Mouse (Mus musculus) E14TG2a.4 (cell line): ENCODE results near the gene Olfm2.

Source experiments
- CTCF ChIP-seq: conservative IDR thresholded peaks from 2 replicates; pipeline ENCODE4 v1.5.1; 2014; ENCODE audit warnings: low read length
- POU5F1 ChIP-seq: IDR thresholded peaks from 2 replicates; pipeline ENCODE4 v1.6.1; 2014; ENCODE audit warnings: low read length, borderline replicate concordance

DNA sequence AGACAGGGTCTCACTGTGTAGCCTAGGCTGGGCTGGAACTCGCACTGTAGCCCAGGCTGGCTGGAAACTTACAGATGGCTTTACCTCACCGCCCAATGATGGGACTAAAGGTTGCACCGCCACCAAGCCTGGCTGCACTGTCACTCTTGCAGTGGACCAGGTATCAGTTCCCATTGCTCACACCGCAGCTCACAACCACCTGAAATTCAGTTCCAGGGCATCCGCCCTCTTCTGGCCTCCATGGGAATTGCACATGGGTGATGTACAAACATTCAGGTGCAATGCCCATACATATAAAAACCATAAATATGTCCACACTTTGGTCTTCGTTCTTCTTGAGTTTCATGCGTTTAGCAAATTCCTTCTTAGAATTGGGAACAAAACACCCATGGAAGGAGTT, 30.8 kb downstream of the Olfm2 start:
- TF ChIP-seq CTCF = peak; percentile 93
- no peak for TF ChIP-seq POU5F1
